Mouse (Mus musculus) kidney, adult 2 months (tissue): ENCODE data around the gene Klkb1. TPM values are rescaled to one million over a fixed set of nuclear protein-coding genes. Genes with fewer than 3 reads are reported as not detected.
"Not testable (repeated sequence)": the region's sequence is repeated elsewhere in the genome, so short reads cannot be mapped to it uniquely, and the experiment has no call there.

Experiments used
- DNase-seq: peaks from one replicate; pipeline ENCODE4 v3.0.0; 2021
- H3K27ac ChIP-seq: fragments of 200-500 bp; 2 replicates; pipeline ENCODE4 v1.5.1; 2012; ENCODE audit warnings: low read depth, low read length, control low read depth, inconsistent platforms; ENCODE audit not compliant: insufficient read depth
- H3K27me3 ChIP-seq: fragments of 200-500 bp; replicated peaks from 2 replicates; pipeline ENCODE4 v1.6.1; 2012; ENCODE audit warnings: mild to moderate bottlenecking, moderate library complexity, low read length, inconsistent platforms; ENCODE audit not compliant: control insufficient read depth, insufficient read depth
- H3K36me3 ChIP-seq: fragments of 200-500 bp; 2 replicates; pipeline ENCODE4 v1.6.1; 2012; ENCODE audit warnings: mild to moderate bottlenecking, moderate library complexity, low read length, inconsistent platforms; ENCODE audit not compliant: control insufficient read depth, insufficient read depth
- H3K4me1 ChIP-seq: fragments of 200-500 bp; 2 replicates; pipeline ENCODE4 v1.6.1; 2011; ENCODE audit warnings: low read length; ENCODE audit not compliant: control insufficient read depth, insufficient read depth
- H3K4me3 ChIP-seq: fragments of 200-500 bp; 2 replicates; pipeline ENCODE4 v1.5.1; 2011; ENCODE audit warnings: mild to moderate bottlenecking, low read depth, low read length, control low read depth; ENCODE audit not compliant: insufficient read depth
- CTCF ChIP-seq: fragments of 200-500 bp; conservative IDR thresholded peaks from 2 replicates; pipeline ENCODE4 v1.5.1; 2011; ENCODE audit warnings: low read depth, mild to moderate bottlenecking, control low read depth, low read length, moderate library complexity, mixed read lengths; ENCODE audit not compliant: insufficient read depth, insufficient read length
- POLR2A ChIP-seq: fragments of 200-500 bp; IDR thresholded peaks from one replicate; pipeline ENCODE4 v1.6.1; 2011; ENCODE audit warnings: low read depth, low read length, control low read depth
- WGBS: fragments of 180-500 bp; shearing (Covaris S2); methylation state at CpG from one replicate; pipeline ENCODE4 v1.1.7; 2018; 5-methylcytosine and 5-hydroxymethylcytosine counted together
- polyA plus RNA-seq: library from polyadenylated mRNA; depleted of rRNA; stranded (reverse); fragments of >200 nt; gene quantifications from 2 replicates; pipeline ENCODE4 v1.2.3, GENCODE M21; 2012

Gene Klkb1
- polyA plus RNA-seq, 1 experiment: 1.3 TPM

DNA sequence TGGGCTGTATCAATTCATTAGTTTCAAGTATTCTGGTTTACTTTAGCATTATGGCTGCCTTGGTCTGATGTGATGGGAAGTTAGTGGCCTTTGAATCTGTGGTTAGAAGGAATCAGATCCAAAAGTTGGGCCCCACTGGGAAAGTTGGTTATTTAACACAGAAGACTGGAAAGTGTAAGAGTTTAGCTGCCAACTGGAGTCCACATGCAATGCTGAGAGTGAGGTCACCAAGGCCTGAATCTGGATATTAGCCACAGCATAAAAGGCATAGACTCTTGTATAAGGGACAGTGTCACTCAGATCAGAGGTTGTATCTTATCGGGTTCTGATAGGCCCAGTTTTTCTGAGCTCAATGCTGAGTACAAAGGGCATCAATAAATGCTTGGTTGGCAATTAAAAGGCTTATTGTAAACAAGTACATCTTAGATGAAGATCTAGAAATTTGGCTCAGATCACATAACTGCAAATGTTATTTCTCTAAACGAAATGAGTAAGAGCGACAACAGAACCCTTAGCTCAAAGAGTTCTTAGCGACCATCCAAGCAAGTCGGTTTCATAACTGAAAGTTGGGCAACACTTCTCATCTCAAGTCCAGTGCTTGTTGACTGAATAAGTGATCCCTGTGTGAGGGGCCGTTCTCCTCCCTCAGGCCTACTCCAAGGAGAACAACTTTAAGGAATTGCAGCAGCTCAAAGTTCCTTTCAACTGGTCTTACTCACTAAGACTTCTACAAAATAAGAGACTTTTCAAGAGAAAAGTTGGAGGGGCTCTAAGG, 34.7 kb upstream of the Klkb1 start:
- no peak for TF ChIP-seq POLR2A
- no peak for TF ChIP-seq CTCF
- Histone ChIP-seq H3K4me3 (no peak overlapping the region), H3K27me3 (no peaks in the 10 kb centered on the region), H3K4me1 (peaks cover 4% of the 10 kb centered on the region; the same call in 1 of the 2 replicates), H3K36me3 (no peaks in the 10 kb centered on the region), H3K27ac (no peak overlapping the region)
- WGBS: 91% methylated on average over 6 of the region's 6 CpGs
- no peak for DNase-seq

DNA sequence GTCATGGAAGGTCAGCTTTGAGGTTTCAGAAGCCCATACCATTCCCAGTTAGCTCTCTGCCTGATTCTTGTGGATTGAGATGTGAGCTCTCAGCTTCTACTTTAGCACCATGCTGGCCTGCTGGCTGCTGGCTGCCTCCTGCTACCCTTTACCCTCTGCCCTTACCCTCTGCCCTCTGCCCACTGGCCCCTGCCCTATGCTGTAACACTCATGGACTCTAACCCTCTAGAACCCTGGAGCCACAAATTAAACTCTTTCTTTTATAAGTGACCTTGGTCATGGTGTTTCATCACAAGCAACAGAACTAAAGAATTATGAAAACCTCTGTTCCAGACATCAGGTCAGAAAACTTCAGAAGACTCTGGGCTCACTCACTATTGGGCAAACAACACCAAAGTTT, 32.4 kb upstream of the Klkb1 start:
- not testable (repeated sequence) for H3K4me3 ChIP-seq, H3K27me3 ChIP-seq, H3K4me1 ChIP-seq, H3K36me3 ChIP-seq, H3K27ac ChIP-seq
- DNase-seq: peak; percentile 18

DNA sequence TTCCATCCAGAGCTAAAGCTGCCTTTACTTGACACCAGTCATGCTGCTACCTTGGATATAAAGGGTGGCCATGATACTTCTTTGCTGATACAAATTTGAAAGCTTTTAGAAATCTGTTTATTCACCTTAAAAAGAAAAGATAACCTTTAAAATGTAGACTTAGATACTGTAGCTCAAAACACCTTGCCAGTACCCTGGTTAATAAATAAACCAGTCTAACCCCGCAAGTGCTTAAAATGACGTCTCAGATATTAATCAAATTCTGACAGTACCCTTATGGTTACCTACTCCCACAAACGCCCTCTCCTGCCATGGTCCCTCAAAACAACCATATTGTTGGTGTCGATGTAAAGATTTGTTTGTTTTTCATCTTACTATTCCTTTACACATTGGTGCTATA, 29.5 kb upstream of the Klkb1 start:
- peak; percentile 25 for DNase-seq
- no peak overlapping the region for H3K27ac ChIP-seq
- H3K27me3 ChIP-seq: no peaks in the 10 kb centered on the region
- 42% methylated on average over 4 of the region's 4 CpGs for WGBS
- no peak overlapping the region for H3K4me3 ChIP-seq
- no peaks in the 10 kb centered on the region for H3K36me3 ChIP-seq
- no peak for TF ChIP-seq POLR2A
- no peak for TF ChIP-seq CTCF
- H3K4me1 ChIP-seq: no peaks in the 10 kb centered on the region

DNA sequence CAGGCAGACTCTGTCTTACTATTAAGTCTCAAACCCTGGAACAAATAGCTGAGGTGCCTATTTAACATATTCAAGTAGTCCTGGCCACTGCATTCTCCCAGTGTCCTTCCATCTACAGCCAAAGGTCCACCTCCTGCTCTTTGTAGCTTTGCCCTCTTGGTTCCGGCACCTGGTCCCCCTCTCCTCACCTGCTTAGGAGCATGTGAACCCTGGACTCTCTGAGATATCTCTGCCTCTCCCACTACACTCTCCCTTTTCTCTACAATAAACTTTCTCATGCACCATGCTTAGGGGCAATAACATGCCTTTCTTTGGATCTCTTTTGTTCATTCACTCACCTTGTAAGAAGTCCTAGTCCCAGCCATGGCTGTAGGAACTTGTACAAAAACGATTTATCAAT, 26.7 kb upstream of the Klkb1 start:
- TF ChIP-seq CTCF: no peak
- TF ChIP-seq POLR2A: no peak
- H3K4me1 ChIP-seq: no peaks in the 10 kb centered on the region
- no peaks in the 10 kb centered on the region for H3K27me3 ChIP-seq
- WGBS: 81% methylated on average over 2 of the region's 2 CpGs
- no peaks in the 10 kb centered on the region for H3K36me3 ChIP-seq
- DNase-seq: no peak
- no peak overlapping the region for H3K4me3 ChIP-seq
- no peak overlapping the region for H3K27ac ChIP-seq

DNA sequence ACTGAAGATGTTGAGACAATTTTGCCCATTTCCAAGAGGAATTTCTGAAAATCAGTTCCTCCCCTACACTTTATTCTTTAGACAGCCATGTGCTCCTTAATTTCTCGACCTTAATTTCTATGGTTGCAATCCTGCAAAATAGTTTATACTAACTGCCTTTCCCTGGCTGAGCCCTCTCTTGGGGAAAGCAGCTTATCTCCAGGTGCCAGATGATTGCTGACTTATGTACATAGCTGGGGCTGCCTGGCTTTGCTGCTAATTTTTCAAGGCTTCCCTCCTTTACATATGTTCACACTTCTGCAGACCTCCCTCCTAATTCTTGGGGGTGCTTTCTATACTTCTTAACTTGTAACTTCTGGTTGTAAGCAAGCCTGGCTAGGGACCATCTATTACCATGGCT, 26.3 kb upstream of the Klkb1 start:
- no peaks in the 10 kb centered on the region for H3K27me3 ChIP-seq
- no peak for DNase-seq
- H3K27ac ChIP-seq: no peak overlapping the region
- H3K4me1 ChIP-seq: no peaks in the 10 kb centered on the region
- 85% methylated on average over 1 of the region's 1 CpGs for WGBS
- TF ChIP-seq POLR2A (no peak), CTCF (no peak)
- H3K36me3 ChIP-seq: no peaks in the 10 kb centered on the region
- H3K4me3 ChIP-seq: no peak overlapping the region

DNA sequence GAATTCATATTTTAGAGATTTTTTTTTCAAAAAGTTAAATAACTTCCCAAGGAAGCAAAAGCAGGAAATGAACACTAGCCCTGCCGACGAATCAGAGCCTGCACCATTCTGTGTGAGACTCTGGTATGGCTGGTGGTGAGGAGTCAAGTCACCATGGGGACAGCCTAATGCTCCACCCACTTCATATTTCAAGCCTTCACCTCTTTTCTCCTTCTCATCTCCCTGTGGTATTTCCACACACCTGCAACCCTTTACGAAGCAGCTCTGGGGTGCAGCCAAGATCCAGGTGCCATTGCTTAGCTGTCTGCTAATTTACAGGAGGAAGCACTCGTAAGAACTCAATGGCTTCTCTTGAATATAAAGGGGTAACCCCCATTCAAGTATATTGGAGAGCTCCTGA, 16.3 kb upstream of the Klkb1 start:
- Histone ChIP-seq H3K27ac (no peak overlapping the region), H3K4me1 (no peaks in the 10 kb centered on the region), H3K36me3 (peaks cover 1% of the 10 kb centered on the region; the same call in 1 of the 2 replicates), H3K27me3 (no peaks in the 10 kb centered on the region), H3K4me3 (no peak overlapping the region)
- TF ChIP-seq CTCF (no peak), POLR2A (no peak)
- WGBS: 84% methylated on average over 4 of the region's 4 CpGs
- no peak for DNase-seq

DNA sequence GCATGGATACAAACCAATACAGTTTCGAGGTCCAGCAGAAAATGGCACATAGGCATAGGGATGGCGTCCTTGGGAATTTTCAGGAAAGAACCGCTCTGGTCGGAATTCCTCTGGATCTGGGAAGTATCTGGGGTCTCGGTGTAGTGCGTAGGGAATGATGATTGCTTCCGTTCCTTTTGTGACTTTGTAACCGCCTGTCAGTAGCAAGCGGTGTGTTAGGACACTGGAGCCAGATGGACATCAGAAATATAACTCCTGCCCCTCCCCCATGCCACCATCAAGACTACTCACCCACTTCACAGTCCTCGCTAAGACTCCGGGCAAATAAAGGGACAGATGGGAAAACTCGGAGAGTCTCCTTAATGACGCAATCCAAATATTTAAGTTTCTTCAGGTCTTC, 13.7 kb upstream of the Klkb1 start, which contains the start of gene Gm45753:
Gene Gm45753 (minus strand): TSS at position 101 of the 400 bp plus-strand sequence.
- no peak for DNase-seq
- no peak within 1 kb of the TSS for H3K4me3 ChIP-seq
- 88% methylated on average over 13 of the region's 13 CpGs for WGBS
- H3K4me1 ChIP-seq: no peaks in the 10 kb centered on the region
- no peaks in the 10 kb centered on the region for H3K27me3 ChIP-seq
- H3K36me3 ChIP-seq: peaks cover 1% of the 10 kb centered on the region; the same call in 1 of the 2 replicates
- TF ChIP-seq POLR2A (no peak), CTCF (no peak)
- no peak within 1 kb of the TSS for H3K27ac ChIP-seq
